In genomic region chr8:64204167-64204566, GRCm38 (mm10) we compare ENCODE assay signal across 8 mouse cellular contexts. TPM values are rescaled to one million over a fixed set of nuclear protein-coding genes. Genes with fewer than 3 reads are reported as not detected.
A peak's percentile ranks its signal among the peaks of the same experiment; 100 is the strongest.
DNase-seq lines count a peak whose midpoint lies in the region; ATAC-seq and TF ChIP-seq lines count a peak whose summit lies in the region.

No protein-coding gene starts in this region.

- H3K27me3 ChIP-seq in liver, embryonic 11.5 days (replicated peaks; ENCODE audit: control insufficient read depth, insufficient read depth, low read length): peaks cover 29% of the 10 kb centered on the region
- peaks cover 31% of the 10 kb centered on the region for H3K27me3 ChIP-seq in neural tube, embryonic 13.5 days

- peak; percentile 7 for DNase-seq in thymus, postnatal 4 days
- no peak for DNase-seq in thymus, postnatal 10 days (ENCODE audit: low spot score in 2 of 2)
- peak; percentile 37 to 43 for DNase-seq in heart, adult 9 months (ENCODE audit: low spot score in 2 of 2)
- DNase-seq in kidney, adult 18-20 months: peak; percentile 58
- DNase-seq in liver, embryonic 11.5 days (ENCODE audit: low spot score): peak; percentile 37
- no peak for DNase-seq in c-Kit-positive CD71-positive TER-119-positive erythroid progenitor cells, embryonic 14.5 days (ENCODE audit: low spot score)

- peak; percentile 47; the same call in 1 of the 2 replicates for TF ChIP-seq POLR2A in embryonic fibroblast, embryonic 13.5 days (IDR thresholded peaks at IDR 0.05; ENCODE audit: low read depth, low read length)

- H3K4me2 ChIP-seq in liver, embryonic 11.5 days: peak overlapping the region; percentile 89
- peak overlapping the region; percentile 98 for H3K4me2 ChIP-seq in neural tube, embryonic 13.5 days

- peak overlapping the region; percentile 80 for H3K4me3 ChIP-seq in embryonic fibroblast, embryonic 13.5 days (ENCODE audit: insufficient read depth, low read length)
- no peak overlapping the region for H3K4me3 ChIP-seq in liver, embryonic 11.5 days (ENCODE audit: low read depth, low read length)
- peak overlapping the region; percentile 76 for H3K4me3 ChIP-seq in neural tube, embryonic 13.5 days

- no peaks in the 10 kb centered on the region for H3K36me3 ChIP-seq in liver, embryonic 11.5 days (ENCODE audit: control insufficient read depth, insufficient read depth, low read length)
- no peaks in the 10 kb centered on the region for H3K36me3 ChIP-seq in neural tube, embryonic 13.5 days

- no peaks in the 10 kb centered on the region for H3K9me3 ChIP-seq in liver, embryonic 11.5 days (ENCODE audit: control insufficient read depth, low read length)
- H3K9me3 ChIP-seq in neural tube, embryonic 13.5 days: no peaks in the 10 kb centered on the region

- ATAC-seq in liver, embryonic 11.5 days (replicated peaks; ENCODE audit: low FRiP score): no peak; the same call in 1 of the 2 replicates
- ATAC-seq in neural tube, embryonic 13.5 days (ENCODE audit: low read depth): peak; percentile 73

- H3K9ac ChIP-seq in liver, embryonic 11.5 days (ENCODE audit: low read depth, low read length): no peak overlapping the region
- H3K9ac ChIP-seq in neural tube, embryonic 13.5 days: no peak overlapping the region

- H3K4me1 ChIP-seq in embryonic fibroblast, embryonic 13.5 days (ENCODE audit: control insufficient read depth, insufficient read depth, low read length): no peaks in the 10 kb centered on the region; the same call in 1 of the 2 replicates
- no peaks in the 10 kb centered on the region for H3K4me1 ChIP-seq in liver, embryonic 11.5 days (replicated peaks; ENCODE audit: control insufficient read depth, insufficient read depth, low read length)
- peaks cover 19% of the 10 kb centered on the region for H3K4me1 ChIP-seq in neural tube, embryonic 13.5 days (replicated peaks)

- TF ChIP-seq CTCF in embryonic fibroblast, embryonic 13.5 days (IDR thresholded peaks at IDR 0.05; ENCODE audit: borderline replicate concordance, insufficient read depth, low read length): peak; percentile 64; the same call in 1 of the 2 replicates

- 3% methylated on average over 19 of the region's 19 CpGs for WGBS in liver, embryonic 11.5 days
- WGBS in neural tube, embryonic 13.5 days: 1% methylated on average over 19 of the region's 19 CpGs

- peak overlapping the region; percentile 84 for H3K27ac ChIP-seq in embryonic fibroblast, embryonic 13.5 days (ENCODE audit: insufficient read depth, low read length)
- H3K27ac ChIP-seq in liver, embryonic 11.5 days (ENCODE audit: low read depth, low read length): no peak overlapping the region
- H3K27ac ChIP-seq in neural tube, embryonic 13.5 days (replicated peaks): no peak overlapping the region

RNA-seq across cellular contexts. Expression of gene Tll1, which starts 1.9 kb away (rescaled TPM):
- polyA plus RNA-seq in embryonic fibroblast, embryonic 13.5 days (2011; ENCODE audit: insufficient read length, low read depth, missing spikeins): 30.4 and 87.0 TPM in 2 replicates
- 0.70 and 0.77 TPM in 2 replicates for polyA plus RNA-seq in liver, embryonic 11.5 days (2014; fragmentation: Nextera tagmentation; extraction: Ambion mirVana)
- 2.2 TPM in 2 replicates for polyA plus RNA-seq in neural tube, embryonic 13.5 days (2015; fragmentation: Nextera tagmentation; extraction: Ambion mirVana)

Comparison
In these comparisons a context has a peak if more than half of its experiments do, and no peak if none do; other contexts are left out.
1. DNase-seq: peak in thymus, postnatal 4 days (single experiment), heart, adult 9 months (2 of 2), kidney, adult 18-20 months (single experiment) and liver, embryonic 11.5 days (single experiment); none in thymus, postnatal 10 days (0 of 2) and c-Kit-positive CD71-positive TER-119-positive erythroid progenitor cells, embryonic 14.5 days (single experiment).